Comparison of ENCODE assay signal across 15 mouse cellular contexts in the genomic region with DNA sequence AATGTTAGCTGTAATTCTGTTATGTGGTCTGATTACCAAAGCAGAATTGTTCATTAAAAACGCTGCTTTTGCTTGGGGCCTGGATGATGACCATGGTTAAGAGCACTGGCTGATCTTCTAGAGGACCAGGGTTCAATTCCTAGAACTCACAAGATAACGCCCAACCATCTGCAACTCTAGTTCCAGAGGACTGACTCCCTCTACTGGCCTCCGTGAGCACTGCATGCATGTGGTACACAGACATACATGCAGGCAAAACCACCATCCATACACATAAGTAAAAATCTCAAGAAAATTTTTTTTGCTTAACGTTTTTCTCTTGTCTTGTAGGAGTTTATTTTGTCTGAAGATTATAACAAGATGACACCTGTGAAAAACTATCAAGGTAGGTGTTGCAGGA. TPM values are rescaled to one million over a fixed set of nuclear protein-coding genes. Genes with fewer than 3 reads are reported as not detected.
A peak's percentile ranks its signal among the peaks of the same experiment; 100 is the strongest.
DNase-seq lines count a peak whose midpoint lies in the region; ATAC-seq and TF ChIP-seq lines count a peak whose summit lies in the region.
"Had no signal": no experiment of that assay in that cellular context is flagged by ENCODE, and none has a peak within 500 bp of the region (broad histone marks: within the 10 kb centered on the region; RNA-seq: fewer than 3 reads in every experiment).

No protein-coding gene starts in this region.

- peak; percentile 13 for DNase-seq in kidney, adult 2 months
- DNase-seq in A20 (ENCODE audit: low read depth, low spot score), result peak; percentile 30
- DNase-seq in ES-E14 (ENCODE audit: low read depth, low spot score), result peak; percentile 35
- no peak for DNase-seq in liver, embryonic 14.5 days (ENCODE audit: low read depth in 3 of 3, low spot score in 3 of 3)
- DNase-seq in adrenal gland, postnatal 36 days, result no peak
- DNase-seq in hindbrain, embryonic 14.5 days (ENCODE audit: low spot score), result no peak
- DNase-seq: gastrocnemius, postnatal 10 days; kidney, postnatal 10 days had no signal

- no peak for TF ChIP-seq POLR2A in kidney, adult 2 months (IDR thresholded peaks at IDR 0.05; ENCODE audit: low read depth, low read length)

- TF ChIP-seq CTCF in kidney, adult 2 months (conservative IDR thresholded peaks at IDR 0.05; ENCODE audit: insufficient read depth, insufficient read length, low read depth, low read length), result peak; percentile 40
- TF ChIP-seq CTCF in liver, embryonic 14.5 days (IDR thresholded peaks at IDR 0.05; ENCODE audit: low read depth), result peak; percentile 70

- H3K4me1 ChIP-seq in kidney, adult 2 months (ENCODE audit: control insufficient read depth, insufficient read depth, low read length), result no peaks in the 10 kb centered on the region
- H3K4me1 ChIP-seq in kidney, embryonic 14.5 days (ENCODE audit: control insufficient read depth, insufficient read depth, low read length), result no peaks in the 10 kb centered on the region
- H3K4me1 ChIP-seq in ES-E14 (ENCODE audit: control insufficient read depth in 2 of 2, insufficient read depth in 2 of 2, low read length in 2 of 2, poor library complexity in 1 of 2), result no peaks in the 10 kb centered on the region
- H3K4me1 ChIP-seq in liver, embryonic 14.5 days (replicated peaks; ENCODE audit: control insufficient read depth in 2 of 2, insufficient read depth in 2 of 2, low read length in 1 of 2), result 0 out of 4 replicates have a peak, but pooled peaks cover 0 to 2% of the 10 kb centered on the region in 2 experiments
- H3K4me1 ChIP-seq in hindbrain, embryonic 14.5 days (replicated peaks; ENCODE audit: control insufficient read depth, insufficient read depth, low read length), result no peaks in the 10 kb centered on the region
- H3K4me1 ChIP-seq: forebrain, embryonic 10.5 days had no signal

- no peak for ATAC-seq in kidney, embryonic 14.5 days (ENCODE audit: low FRiP score, low TSS enrichment)
- no peak for ATAC-seq in liver, embryonic 14.5 days (ENCODE audit: insufficient read depth)
- no peak for ATAC-seq in inflammation-experienced regulatory T-cells, adult 6 months
- ATAC-seq in hindbrain, embryonic 14.5 days (ENCODE audit: low FRiP score), result no peak

- no peak overlapping the region for H3K9ac ChIP-seq in kidney, embryonic 14.5 days (ENCODE audit: low read depth, low read length)
- H3K9ac ChIP-seq in ES-E14 (ENCODE audit: insufficient read depth, low read depth, low read length, poor library complexity, severe bottlenecking), result no peak overlapping the region
- no peak overlapping the region for H3K9ac ChIP-seq in liver, embryonic 14.5 days (replicated peaks)
- H3K9ac ChIP-seq in hindbrain, embryonic 14.5 days, result no peak overlapping the region

- H3K4me2 ChIP-seq in kidney, embryonic 14.5 days (replicated peaks; ENCODE audit: low read depth, low read length), result no peak overlapping the region
- no peak overlapping the region for H3K4me2 ChIP-seq in liver, embryonic 14.5 days (ENCODE audit: low read depth)
- H3K4me2 ChIP-seq in hindbrain, embryonic 14.5 days (replicated peaks), result no peak overlapping the region

- in situ Hi-C loops in ES-E14 (cut with MboI; ENCODE audit: low sequenced_read_pairs in 2 of 2, unreplicated experiment in 2 of 2), result loop anchor here in 1 of 2 experiments (25.0 kb wide), 1 partner anchor 437 kb away; no protein-coding TSS in a partner anchor

- H3K9me3 ChIP-seq in kidney, embryonic 14.5 days (ENCODE audit: control insufficient read depth, low read length), result no peaks in the 10 kb centered on the region
- no peaks in the 10 kb centered on the region for H3K9me3 ChIP-seq in ES-E14 (ENCODE audit: control insufficient read depth, insufficient read depth, low read depth, low read length)
- H3K9me3 ChIP-seq in liver, embryonic 14.5 days (ENCODE audit: control insufficient read depth, low read length), result no peaks in the 10 kb centered on the region
- no peaks in the 10 kb centered on the region for H3K9me3 ChIP-seq in hindbrain, embryonic 14.5 days (ENCODE audit: control insufficient read depth, low read length)
- H3K9me3 ChIP-seq: forebrain, embryonic 10.5 days had no signal

- 93% methylated on average over 4 of the region's 4 CpGs for WGBS in kidney, adult 2 months
- WGBS in kidney, embryonic 14.5 days, result 84% methylated on average over 4 of the region's 4 CpGs
- 63% methylated on average over 4 of the region's 4 CpGs for WGBS in liver, embryonic 14.5 days (ENCODE audit: insufficient replicate concordance)
- WGBS in hindbrain, embryonic 14.5 days, result 91% methylated on average over 4 of the region's 4 CpGs

- H3K27ac ChIP-seq in kidney, adult 2 months (ENCODE audit: insufficient read depth, low read depth, low read length), result no peak overlapping the region
- no peak overlapping the region for H3K27ac ChIP-seq in kidney, embryonic 14.5 days (ENCODE audit: low read depth, low read length)
- H3K27ac ChIP-seq in ES-E14 (ENCODE audit: insufficient read depth, low read depth, low read length, poor library complexity, severe bottlenecking), result no peak overlapping the region
- no peak overlapping the region for H3K27ac ChIP-seq in liver, embryonic 14.5 days
- no peak overlapping the region for H3K27ac ChIP-seq in hindbrain, embryonic 14.5 days
- H3K27ac ChIP-seq: forebrain, embryonic 10.5 days had no signal

- no peaks in the 10 kb centered on the region for H3K27me3 ChIP-seq in kidney, adult 2 months (replicated peaks; ENCODE audit: control insufficient read depth, insufficient read depth, low read length)
- no peaks in the 10 kb centered on the region for H3K27me3 ChIP-seq in kidney, embryonic 14.5 days (ENCODE audit: control insufficient read depth, insufficient read depth, low read length)
- H3K27me3 ChIP-seq in liver, embryonic 14.5 days (ENCODE audit: control insufficient read depth, insufficient read depth, low read length), result no peaks in the 10 kb centered on the region
- no peaks in the 10 kb centered on the region for H3K27me3 ChIP-seq in hindbrain, embryonic 14.5 days (ENCODE audit: control insufficient read depth, insufficient read depth, low read length)

- H3K36me3 ChIP-seq in kidney, adult 2 months (ENCODE audit: control insufficient read depth, insufficient read depth, low read length), result peaks cover 2% of the 10 kb centered on the region; the same call in 1 of the 2 replicates
- no peaks in the 10 kb centered on the region; the same call in 1 of the 2 replicates for H3K36me3 ChIP-seq in kidney, embryonic 14.5 days (ENCODE audit: control insufficient read depth, insufficient read depth, low read length)
- no peaks in the 10 kb centered on the region for H3K36me3 ChIP-seq in ES-E14 (ENCODE audit: control insufficient read depth, insufficient read depth, low read length, poor library complexity, severe bottlenecking)
- no peaks in the 10 kb centered on the region for H3K36me3 ChIP-seq in liver, embryonic 14.5 days (replicated peaks; ENCODE audit: control insufficient read depth, insufficient read depth, low read depth)
- no peaks in the 10 kb centered on the region for H3K36me3 ChIP-seq in hindbrain, embryonic 14.5 days (replicated peaks; ENCODE audit: control insufficient read depth, insufficient read depth)

- no peak for TF ChIP-seq EP300 in liver, embryonic 14.5 days (IDR thresholded peaks at IDR 0.05; ENCODE audit: low read depth)

- no peak overlapping the region for H3K4me3 ChIP-seq in kidney, adult 2 months (ENCODE audit: insufficient read depth, low read depth, low read length)
- no peak overlapping the region for H3K4me3 ChIP-seq in kidney, embryonic 14.5 days (ENCODE audit: low read length)
- H3K4me3 ChIP-seq in ES-E14 (ENCODE audit: insufficient read depth in 1 of 2, low read depth in 1 of 2, low read length in 2 of 2, poor library complexity in 1 of 2, severe bottlenecking in 1 of 2), result no peak overlapping the region
- no peak overlapping the region for H3K4me3 ChIP-seq in liver, embryonic 14.5 days (ENCODE audit: insufficient read depth in 1 of 2, low read depth in 2 of 2, low read length in 2 of 2)
- no peak overlapping the region for H3K4me3 ChIP-seq in hindbrain, embryonic 14.5 days (replicated peaks; ENCODE audit: low read length)
- H3K4me3 ChIP-seq: forebrain, embryonic 10.5 days had no signal

TF ChIP-seq in ES-E14, 5 proteins besides CTCF, POLR2A, EP300 and RAD21:
- TF ChIP-seq HCFC1 (IDR thresholded peaks at IDR 0.05; ENCODE audit: borderline replicate concordance, insufficient read depth, low read length) (no peak), ZC3H11A (IDR thresholded peaks at IDR 0.05; ENCODE audit: borderline replicate concordance, low read depth, low read length) (no peak), ZNF384 (IDR thresholded peaks at IDR 0.05; ENCODE audit: low read depth, low read length) (no peak), MAFK (IDR thresholded peaks at IDR 0.05; ENCODE audit: insufficient read depth, low read depth, low read length) (no peak), CHD2 (IDR thresholded peaks at IDR 0.05; ENCODE audit: low read depth, low read length) (no peak)

RNA-seq across cellular contexts. Expression of gene Defb48, which starts 59.5 kb away (rescaled TPM):
- not detected in 2 replicates for polyA plus RNA-seq in kidney, adult 2 months (2012; rRNA removed)
- polyA plus RNA-seq in kidney, embryonic 14.5 days (2014; fragmentation: Nextera tagmentation; extraction: Ambion mirVana), result not detected in 2 replicates
- not detected in 2 replicates for total RNA-seq in ES-E14 (2012; rRNA removed)
- not detected in 2 replicates for polyA plus RNA-seq in liver, embryonic 14.5 days (2012; rRNA removed)
- polyA plus RNA-seq in liver, embryonic 14.5 days (2014; fragmentation: Nextera tagmentation; extraction: Ambion mirVana), result not detected in 2 replicates
- polyA plus RNA-seq in inflammation-experienced regulatory T-cells, adult 6 months (2017; shearing (Covaris generic)), result not detected
- total RNA-seq in adrenal gland, postnatal 36 days (2021), result not detected
- not detected in 2 replicates for polyA plus RNA-seq in hindbrain, embryonic 14.5 days (2014; fragmentation: Nextera tagmentation; extraction: Ambion mirVana)
- total RNA-seq: gastrocnemius, postnatal 10 days; heart, postnatal 25 days; left cerebral cortex, adult 18-20 months; monocyte, adult 5-6 weeks had no signal
- polyA plus RNA-seq: forebrain, embryonic 10.5 days; liver, embryonic 16.5 days had no signal

Comparison
In these comparisons a context has a peak if more than half of its experiments do, and no peak if none do; other contexts are left out.
1. DNase-seq: peak in kidney, adult 2 months (single experiment), A20 (single experiment) and ES-E14 (single experiment); none in liver, embryonic 14.5 days (0 of 3), adrenal gland, postnatal 36 days (0 of 2) and hindbrain, embryonic 14.5 days (single experiment).